Mouse (Mus musculus) 416B (cell line): ENCODE measurements around the gene Cacna1c.

Experiments
- DNase-seq: peaks from one replicate; pipeline ENCODE4 v3.0.0; 2011; ENCODE audit warnings: low read depth

Cacna1c gene

GRCm38 (mm10) chr6:119095081-119095480 is 101.1 kb downstream of the Cacna1c start:
- no peak for DNase-seq

- no peak for DNase-seq
Observed at GRCm38 (mm10) chr6:119089173-119089572, 107.0 kb downstream of the Cacna1c start.

GRCm38 (mm10) chr6:119088381-119088780 is 107.8 kb downstream of the Cacna1c start:
- no peak for DNase-seq

GRCm38 (mm10) chr6:119087919-119088318 is 108.3 kb downstream of the Cacna1c start:
- no peak for DNase-seq

- no peak for DNase-seq
Observed at GRCm38 (mm10) chr6:119085789-119086188, 110.4 kb downstream of the Cacna1c start.

GRCm38 (mm10) chr6:119084532-119084931 is 111.7 kb downstream of the Cacna1c start:
- no peak for DNase-seq

- DNase-seq: no peak
Observed at GRCm38 (mm10) chr6:119083559-119083958, 112.7 kb downstream of the Cacna1c start.

GRCm38 (mm10) chr6:119082662-119083061 is 113.6 kb downstream of the Cacna1c start:
- no peak for DNase-seq

GRCm38 (mm10) chr6:119081650-119082049 is 114.6 kb downstream of the Cacna1c start:
- DNase-seq: peak; percentile 1

GRCm38 (mm10) chr6:119079626-119080025 is 116.6 kb downstream of the Cacna1c start:
- DNase-seq: no peak

- DNase-seq: no peak
Observed at GRCm38 (mm10) chr6:119078912-119079311, 117.3 kb downstream of the Cacna1c start.

- DNase-seq: no peak
Observed at GRCm38 (mm10) chr6:119077231-119077630, 119.0 kb downstream of the Cacna1c start.

- no peak for DNase-seq
Observed at GRCm38 (mm10) chr6:119073419-119074071, 122.7 kb downstream of the Cacna1c start.

- DNase-seq: no peak
Observed at GRCm38 (mm10) chr6:119072772-119073171, 123.4 kb downstream of the Cacna1c start.

GRCm38 (mm10) chr6:119070771-119071170 is 125.4 kb downstream of the Cacna1c start:
- no peak for DNase-seq

- DNase-seq: no peak
Observed at GRCm38 (mm10) chr6:119070351-119070750, 125.9 kb downstream of the Cacna1c start.

GRCm38 (mm10) chr6:119069145-119069544 is 127.1 kb downstream of the Cacna1c start:
- DNase-seq: no peak

- no peak for DNase-seq
Observed at GRCm38 (mm10) chr6:119068650-119069049, 127.6 kb downstream of the Cacna1c start.

GRCm38 (mm10) chr6:119064961-119065360 is 131.3 kb downstream of the Cacna1c start:
- no peak for DNase-seq

- no peak for DNase-seq
Observed at GRCm38 (mm10) chr6:119064430-119064829, 131.8 kb downstream of the Cacna1c start.

GRCm38 (mm10) chr6:119062695-119063094 is 133.5 kb downstream of the Cacna1c start:
- no peak for DNase-seq

- DNase-seq: no peak
Observed at GRCm38 (mm10) chr6:119058896-119059295, 137.3 kb downstream of the Cacna1c start.

- DNase-seq: no peak
Observed at GRCm38 (mm10) chr6:119058461-119058860, 137.8 kb downstream of the Cacna1c start.

GRCm38 (mm10) chr6:119057076-119057479 is 139.1 kb downstream of the Cacna1c start:
- no peak for DNase-seq
